Mouse (Mus musculus) kidney, postnatal 25 days (tissue): ENCODE results near the gene Ephb1.

Source experiments
- DNase-seq, 2 experiments: peaks; one replicate each; pipeline ENCODE4 v3.0.0; 2021; ENCODE audit warnings: mixed read lengths in 2 of 2

Gene Ephb1

DNA sequence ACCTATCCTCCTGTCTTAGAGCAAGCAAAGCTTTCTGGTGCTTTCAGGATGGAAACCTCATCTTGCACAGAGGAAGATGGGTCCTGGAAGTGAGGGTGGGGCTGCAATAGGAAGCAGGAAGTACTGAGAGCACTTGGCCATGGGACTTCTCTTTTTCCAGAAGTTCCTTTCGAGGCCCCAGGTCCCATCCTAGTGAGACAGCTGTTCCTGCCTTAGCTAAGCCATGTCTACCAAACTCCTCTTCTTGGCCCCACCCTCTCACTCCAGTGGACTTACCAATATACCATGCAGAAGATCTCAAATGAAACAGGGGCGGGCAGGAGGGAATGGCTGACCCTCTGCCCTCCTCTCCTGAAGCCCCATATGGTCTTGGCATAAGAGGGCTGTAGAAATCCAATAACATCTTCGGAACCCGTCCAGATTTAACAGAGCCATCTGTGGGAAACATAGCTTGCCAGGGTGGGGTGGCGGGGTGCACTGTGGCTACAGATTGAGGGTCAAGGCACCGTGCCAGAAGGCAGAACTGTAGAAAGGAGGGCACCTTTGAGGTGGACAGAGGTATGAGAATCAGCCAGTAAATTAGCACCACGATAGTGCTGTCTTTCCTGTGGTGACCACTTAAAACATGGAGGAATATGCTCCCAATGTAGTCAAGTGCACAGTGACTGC lies 48.9 kb downstream of the Ephb1 start:
- DNase-seq, result no peak

DNA sequence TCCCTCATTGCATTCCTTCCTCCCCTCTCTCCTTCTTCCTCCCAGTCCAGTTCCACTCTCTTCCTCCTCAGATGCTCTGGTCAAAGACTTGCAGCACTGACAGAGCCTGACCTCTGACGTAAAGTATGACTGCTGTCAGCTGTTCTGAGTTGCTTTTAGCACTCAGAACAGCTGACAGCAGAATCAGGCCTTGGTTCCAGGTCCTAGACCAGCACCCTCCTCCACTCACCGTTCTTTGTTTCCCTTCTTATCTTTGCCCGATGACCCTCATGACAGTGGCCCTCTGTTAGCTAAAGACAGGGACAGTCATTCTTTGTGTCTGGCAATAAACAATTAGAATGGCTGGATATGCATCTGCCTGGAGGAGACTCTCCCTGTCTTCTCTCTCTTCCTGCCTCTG lies 49.7 kb downstream of the Ephb1 start:
- no peak for DNase-seq

DNA sequence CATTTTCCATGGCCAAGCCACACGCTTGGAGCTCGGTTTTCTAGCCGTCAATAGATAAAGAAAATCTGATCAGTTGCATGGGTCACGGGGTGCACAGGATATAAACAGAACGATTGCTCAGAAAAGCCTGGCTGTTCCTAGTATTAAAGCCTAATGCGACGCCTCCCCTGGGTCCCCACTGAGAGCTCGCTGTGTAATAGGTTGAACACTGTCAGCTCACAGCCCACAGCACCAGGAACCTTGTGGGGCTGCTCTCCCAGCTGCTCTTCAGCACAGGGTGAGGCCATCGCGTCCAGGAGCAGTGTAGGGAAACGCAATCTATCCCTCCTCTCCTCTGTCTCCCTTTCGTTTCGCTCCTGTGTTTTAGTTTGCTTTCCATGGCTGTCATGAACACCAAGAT lies 50.6 kb downstream of the Ephb1 start:
- no peak for DNase-seq

DNA sequence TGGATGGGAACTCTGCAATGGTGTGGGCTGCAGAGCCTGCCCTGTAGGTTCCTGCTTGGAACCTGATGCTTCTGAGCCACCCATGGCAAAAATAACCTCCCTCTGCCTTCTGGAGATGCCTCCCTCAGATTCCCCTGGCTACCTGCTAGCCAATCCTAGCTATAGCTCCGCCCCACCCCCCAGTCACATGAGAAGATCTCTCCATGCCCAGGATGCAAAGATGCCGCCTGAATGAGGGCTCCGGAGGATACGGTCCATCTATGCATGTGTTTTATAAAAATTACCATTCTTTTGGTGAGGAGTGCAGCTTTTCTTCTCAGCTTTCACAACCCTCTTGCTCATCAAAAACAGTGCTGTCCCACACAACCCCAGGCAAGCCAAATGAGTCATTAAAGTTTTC lies 53.5 kb downstream of the Ephb1 start:
- no peak for DNase-seq

DNA sequence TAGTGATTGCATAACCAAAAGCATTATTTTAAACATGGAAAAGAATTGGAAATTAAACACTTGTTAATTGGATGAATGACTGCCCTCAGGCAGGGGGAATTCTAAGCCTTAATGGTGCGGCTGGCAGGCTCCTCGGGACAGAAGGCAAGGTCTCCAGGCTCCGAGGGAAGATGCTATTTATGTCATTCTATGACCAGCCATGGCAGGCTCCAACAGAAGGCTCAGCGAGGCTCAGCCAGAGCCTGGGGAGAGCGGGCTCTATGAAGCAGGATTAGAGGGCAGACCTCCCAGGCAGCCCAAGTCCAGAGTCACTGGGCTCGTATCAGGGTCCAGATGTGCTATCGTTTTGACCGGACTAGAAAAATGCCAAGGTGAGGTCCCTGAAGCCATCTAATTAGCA lies 55.8 kb downstream of the Ephb1 start:
- no peak for DNase-seq

DNA sequence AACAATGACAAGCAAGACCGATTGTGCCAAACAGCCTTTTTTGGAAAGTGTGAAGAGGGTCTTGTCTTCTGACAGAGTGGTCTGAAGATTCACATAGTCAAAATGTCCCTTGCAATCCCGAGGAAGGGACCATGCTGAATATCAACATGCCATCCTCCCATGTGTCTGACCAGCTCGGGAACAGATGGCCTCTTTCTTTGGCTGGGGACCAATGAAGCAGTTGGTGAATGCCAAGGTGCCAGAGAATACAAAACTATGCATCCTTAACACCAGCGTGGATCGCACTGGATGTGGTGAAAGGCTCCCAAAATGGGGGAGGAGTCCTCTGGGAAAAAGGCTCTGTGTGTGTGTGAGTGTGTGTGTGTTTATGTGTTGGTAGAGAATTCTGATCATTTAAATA lies 56.5 kb downstream of the Ephb1 start:
- no peak for DNase-seq

DNA sequence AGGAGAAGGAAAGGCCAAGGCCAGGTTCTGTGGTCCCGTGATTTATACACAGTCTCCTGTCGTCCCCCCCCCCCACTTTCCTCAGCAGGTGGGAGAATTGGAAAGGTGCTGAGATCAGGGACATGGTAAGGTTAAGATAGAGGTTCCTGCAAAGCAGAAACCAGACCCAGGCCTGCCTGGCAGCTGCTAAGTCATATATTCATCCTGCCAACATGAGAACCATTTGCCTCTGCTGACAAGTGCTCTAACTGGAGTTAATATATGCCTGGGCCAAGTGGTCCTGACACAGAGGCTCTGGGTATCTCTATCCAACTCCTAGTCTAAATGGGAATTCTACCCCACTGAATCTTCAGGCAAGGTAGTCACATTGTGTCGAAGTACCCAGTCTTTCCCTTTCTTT lies 57.3 kb downstream of the Ephb1 start:
- DNase-seq, result no peak

DNA sequence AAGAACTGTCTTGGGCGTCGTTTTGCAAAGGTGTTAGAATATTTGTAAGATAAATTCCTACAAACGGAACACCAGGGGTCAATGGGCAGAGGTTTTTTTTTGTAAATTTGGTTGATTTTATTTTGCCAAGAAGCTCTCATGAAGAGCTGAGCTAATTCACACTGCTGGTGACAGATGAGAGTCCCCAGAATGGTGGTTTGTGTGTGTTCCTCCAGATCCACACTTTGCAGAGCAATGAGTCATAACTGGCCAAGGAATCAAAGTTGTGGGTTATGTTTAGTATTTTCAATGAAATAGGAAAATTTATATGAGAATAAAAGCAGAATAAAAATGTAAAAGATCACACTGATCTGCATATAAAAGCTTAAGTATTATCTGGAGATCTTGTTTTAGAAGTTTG lies 60.9 kb downstream of the Ephb1 start:
- no peak for DNase-seq

DNA sequence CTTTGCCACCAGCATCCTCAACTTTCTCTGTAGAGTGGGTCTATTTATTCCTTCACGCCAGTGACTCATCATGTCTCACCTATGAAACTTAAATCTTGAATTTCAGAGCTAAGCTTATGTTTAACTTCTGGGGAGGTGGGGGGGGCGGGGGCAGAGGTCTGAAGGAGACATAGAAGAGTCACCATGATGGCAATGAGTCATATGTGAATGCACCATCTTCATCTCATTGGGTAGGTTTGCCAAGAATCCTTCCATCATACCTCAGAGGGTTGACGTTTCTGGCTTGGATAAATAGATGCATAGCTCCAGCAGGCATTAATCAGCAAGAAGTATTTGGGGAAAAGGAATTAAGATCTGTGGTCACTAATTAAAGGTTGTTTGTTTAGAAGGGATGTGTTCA lies 63.3 kb downstream of the Ephb1 start:
- DNase-seq, result no peak

DNA sequence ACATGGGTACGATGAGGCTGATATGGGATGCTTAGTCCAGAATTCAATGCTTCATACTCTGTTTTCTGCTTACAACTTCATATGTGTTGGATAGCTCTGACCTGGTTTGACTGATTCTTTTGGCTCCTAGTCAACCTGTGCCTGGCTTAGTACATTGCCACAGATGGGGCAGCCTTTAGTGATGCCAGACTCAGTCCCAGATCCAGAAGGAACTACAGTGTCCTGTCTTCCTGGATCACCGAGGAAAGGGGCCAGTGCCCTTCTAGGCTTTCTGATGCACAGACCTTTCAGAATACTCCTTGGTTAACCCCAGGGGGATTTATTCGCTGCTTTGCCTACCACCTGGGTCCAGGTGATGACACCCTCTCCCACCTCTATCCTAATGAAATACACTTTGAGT lies 66.1 kb downstream of the Ephb1 start:
- DNase-seq, result no peak

DNA sequence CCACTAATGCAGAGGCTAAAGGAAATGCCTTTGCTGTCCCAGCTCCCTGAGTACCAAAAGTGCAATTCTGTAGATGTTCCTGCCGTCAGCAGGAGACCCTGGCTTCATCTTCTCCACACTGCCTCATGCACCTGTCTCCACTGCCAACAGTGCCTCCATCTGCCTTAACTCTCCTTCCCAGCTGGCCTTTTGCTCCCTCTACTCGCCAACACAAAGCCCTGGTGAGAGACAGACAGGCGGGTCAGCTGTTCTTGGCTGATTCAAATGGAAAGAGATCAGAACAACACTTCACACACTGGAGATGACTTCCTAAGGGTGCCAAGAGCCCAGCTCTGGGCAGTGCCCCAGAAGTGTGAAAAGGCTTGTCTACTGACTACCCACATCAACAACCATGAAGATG lies 78.6 kb downstream of the Ephb1 start:
- no peak for DNase-seq

DNA sequence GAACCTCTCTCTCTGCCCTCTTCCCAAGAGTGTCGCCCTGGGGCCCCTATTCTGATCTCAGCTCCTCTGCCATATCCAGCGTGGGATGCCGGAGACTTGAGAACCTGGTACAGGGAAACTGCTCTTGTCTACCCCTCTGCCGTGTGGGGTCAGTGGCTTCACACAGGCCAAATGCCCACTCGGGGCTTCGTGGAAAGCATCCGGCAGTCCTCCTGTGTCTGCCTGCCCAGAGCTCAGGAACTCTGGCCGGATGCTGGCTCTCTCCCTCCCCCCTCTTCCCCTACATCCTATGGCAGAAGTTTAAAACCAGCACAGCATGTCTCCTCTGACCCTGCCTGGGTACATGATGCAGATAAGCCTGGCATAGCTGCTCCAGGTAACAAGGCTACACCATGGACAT lies 80.5 kb downstream of the Ephb1 start:
- peak in 1 of 2 experiments; percentile 4 for DNase-seq

DNA sequence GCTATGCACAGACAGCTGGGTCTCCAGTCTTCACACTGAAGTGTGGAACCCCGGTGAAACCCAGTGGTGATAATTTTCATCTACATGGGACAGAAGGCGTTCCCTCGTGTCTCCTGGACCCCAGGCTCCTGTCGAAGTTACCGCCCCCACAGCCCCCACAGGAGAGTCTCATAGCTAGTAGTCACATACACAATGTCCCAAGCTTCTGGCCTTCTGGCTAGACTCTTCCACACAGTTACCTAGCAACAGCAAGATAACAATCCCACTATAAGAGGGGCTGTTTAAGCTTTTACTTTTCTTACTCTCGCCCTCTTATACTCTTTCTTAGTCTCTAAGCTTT lies 81.1 kb downstream of the Ephb1 start:
- DNase-seq, result no peak

DNA sequence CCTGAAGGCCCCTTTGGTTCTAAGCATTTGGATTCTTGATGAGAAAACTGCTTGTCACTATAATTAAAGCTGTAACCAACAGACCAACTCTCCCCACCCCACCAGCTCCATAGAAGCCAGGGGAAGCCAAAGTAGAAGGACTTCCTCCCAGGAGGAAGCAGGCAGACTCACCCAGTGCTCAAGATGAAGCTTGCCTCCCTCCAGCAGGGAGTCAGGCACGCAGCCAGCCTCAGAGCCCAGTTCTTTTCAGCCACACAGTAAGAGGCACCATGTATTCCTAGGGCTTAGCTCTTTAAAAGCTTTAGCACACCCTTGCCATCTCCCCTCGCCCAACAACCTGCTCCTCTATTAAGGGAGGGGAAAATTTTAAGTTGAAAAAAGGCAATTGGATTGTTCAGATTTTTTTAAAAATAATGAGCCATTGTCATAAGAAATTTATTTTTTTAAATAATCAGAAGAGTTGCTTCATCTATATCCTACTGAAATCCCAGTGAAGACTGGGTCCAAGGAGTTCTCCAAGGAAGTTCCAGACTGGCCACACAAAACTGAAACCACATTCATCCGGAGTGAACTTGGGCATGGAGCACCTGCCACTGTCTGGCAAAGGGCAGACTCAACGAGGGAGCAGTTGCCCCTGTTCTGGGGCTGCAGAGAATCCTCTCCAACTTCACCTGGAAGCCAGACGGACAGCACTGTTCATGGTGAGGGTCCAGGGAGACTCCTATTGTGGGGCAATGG lies 81.6 kb downstream of the Ephb1 start:
- DNase-seq, result peak in 1 of 2 experiments; percentile 9

DNA sequence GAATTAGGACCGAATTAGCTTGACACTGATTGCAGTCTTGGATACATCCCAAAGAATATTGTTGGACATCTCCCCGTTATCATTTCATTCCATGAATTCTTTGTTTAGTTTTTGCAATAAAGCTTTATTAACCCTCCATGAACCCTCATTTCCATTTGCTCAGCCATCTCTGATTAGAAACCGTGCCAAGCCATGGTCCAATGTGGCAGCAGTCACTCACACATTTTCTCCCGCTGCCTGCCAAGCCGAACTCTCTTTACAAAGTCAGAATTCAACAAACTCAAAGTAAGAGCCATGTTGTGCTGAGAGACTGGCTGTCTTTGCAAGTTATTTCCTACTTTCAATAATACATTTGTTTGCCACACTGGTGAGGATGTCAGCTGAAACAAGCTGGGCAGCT lies 84.0 kb downstream of the Ephb1 start:
- no peak for DNase-seq

DNA sequence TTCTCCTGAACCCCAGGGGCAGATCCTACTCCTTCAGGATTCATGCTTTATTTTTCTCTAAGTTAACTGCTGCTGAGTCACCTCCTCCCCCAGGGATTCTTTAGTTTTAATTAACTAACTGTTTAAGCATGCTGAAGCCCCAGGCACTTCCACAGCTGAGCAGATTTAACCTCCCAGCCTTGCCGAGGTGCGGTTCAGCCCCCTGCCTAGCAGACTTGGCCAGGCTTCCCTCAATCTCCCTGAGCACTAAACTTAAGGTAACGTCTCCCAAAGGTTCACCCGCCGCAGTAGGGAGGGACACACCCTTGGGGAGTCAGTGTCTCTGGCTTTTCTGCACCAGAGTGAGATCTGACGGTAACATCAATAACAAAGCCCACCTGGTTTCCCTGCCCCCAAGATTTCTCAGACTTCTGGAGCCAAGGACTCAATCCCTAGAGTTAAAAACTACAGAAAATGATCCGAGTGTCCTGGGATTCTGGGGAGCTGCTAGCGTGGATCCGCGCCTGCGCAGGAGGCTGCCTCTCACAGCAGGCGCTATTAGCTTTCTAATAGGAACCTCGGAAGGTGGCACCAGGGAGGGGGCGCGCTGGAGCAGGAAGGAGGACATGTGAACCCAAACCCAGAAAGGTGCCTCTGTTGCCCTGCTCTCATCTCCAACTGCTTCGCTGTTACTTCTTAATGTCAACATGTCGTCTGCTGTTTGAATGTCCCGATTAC lies 87.0 kb downstream of the Ephb1 start:
- DNase-seq, result peak; percentile 55 to 60

DNA sequence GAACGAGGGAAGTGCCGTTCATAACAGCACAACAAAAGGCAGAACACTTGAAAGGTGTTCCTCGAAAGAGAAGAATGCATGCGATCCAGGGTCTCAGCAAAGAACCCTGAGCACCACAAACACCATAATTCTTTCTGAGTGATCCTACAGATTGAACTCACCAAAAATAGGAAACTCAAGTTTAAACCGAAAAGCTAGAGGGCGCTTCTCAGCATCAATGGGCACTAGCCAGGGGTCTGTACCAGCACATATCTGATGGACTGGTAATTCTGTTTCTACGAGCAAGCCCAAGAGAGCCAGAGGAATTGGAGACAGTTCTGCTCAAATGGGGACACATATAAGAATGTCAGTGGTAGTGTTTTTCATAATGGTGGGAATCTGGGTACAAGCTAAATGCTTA lies 90.7 kb downstream of the Ephb1 start:
- no peak for DNase-seq

DNA sequence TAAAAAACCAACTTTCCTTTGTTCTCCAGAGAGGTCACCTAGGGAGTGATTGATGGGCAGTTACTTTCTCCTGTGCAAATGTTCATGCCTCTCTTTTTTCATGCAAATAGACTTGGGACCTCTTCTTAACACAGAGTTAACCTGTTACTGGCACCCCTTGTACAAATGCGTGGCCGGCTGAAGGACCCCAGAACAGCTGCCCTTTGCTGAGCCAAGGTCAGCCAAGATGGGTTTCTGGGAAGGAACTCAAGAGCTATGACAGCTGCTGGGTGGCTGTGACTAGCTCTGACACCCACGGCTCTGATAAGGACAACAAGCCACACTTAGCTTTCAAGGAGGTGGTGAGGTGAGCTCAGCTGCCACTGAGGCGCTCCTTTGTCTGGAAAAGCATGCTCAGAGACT lies 92.4 kb downstream of the Ephb1 start:
- no peak for DNase-seq

DNA sequence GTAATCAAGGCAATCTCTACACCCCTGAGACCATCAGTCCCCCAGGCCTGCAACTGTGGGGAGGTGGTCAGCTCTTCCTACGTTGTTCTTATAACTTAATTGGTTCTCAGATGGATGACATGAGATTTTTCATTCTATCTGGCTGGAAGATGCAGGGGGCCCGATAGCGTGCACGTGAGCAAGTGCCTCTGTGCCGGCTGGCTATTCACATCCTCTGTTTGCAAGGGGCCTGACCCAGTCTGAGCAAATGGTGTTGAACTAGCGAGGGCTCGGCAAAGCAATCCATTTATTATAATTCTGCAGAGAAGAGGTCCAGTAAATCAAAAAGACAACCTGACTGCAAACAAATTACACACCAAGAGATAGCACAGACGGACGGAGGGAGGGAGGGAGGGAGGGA lies 93.0 kb downstream of the Ephb1 start:
- DNase-seq, result no peak

DNA sequence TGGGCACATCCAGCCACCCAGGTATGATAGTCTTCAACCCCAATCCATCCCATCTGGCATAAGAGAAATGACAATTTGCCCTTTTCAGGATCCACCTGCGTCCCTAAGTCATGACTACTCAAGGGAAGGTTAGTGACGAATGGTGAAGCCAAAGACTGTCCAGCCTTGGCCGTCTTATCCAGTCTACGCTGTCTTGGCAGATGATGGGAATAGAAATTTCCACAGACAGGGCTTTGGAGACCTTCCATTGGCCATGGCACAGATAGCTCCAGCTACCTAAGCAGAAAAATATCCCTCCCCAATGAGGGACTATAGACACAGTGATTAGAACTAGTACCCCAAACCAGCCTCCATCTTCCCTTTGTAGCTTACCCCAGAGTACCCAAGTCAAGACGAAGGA lies 98.1 kb downstream of the Ephb1 start:
- no peak for DNase-seq

DNA sequence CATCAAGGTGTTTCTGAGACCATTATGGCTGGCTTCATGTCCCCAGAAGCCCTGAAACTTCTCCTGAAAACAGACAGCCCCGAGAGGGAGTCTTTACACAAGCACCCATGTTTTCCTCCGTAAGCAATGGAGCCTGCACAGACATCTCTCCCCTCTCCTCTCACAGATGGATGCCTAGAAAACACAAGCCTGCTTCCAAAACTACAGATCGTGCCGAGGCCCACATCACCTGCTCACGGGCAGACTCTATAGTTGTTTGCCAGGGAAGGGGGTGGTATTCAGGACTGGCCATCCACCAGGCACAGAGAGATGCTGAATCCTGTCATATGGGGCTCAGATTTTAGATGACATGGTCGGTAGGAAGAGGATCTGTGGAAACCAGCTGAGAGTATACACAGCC lies 98.7 kb downstream of the Ephb1 start:
- DNase-seq, result no peak

DNA sequence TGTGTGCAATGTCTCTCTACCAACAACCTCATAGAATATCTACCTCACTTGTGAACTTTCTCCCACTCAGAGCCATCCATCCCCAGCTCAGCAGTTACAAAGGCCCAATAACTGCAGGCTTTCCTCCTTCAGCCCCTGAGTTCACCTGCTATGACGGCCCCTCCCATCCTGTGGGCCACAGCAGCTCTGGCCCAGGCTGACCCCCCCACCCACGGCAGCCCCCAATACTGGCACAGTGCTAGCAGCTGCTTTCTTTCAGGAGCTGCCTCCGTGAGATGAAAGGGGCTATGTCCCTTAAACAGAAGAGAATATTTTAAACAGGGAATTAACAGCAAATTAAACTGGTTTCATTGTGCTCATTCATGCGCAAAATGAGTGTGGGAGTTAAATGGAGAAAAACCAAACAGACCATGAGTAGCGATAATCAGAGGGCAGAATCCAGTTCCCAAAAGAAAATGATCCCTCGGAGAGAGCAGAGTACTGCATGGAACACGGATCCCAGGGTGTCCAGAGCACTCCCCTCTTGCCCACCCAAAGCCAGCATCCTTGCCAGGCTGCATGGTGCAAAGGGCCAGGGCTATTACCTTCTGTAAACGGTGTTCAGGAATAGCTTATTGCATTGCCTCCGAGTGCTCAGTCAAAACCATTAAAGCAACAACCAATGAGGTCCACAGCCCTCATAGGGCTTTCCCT lies 105.2 kb downstream of the Ephb1 start:
- DNase-seq, result no peak

DNA sequence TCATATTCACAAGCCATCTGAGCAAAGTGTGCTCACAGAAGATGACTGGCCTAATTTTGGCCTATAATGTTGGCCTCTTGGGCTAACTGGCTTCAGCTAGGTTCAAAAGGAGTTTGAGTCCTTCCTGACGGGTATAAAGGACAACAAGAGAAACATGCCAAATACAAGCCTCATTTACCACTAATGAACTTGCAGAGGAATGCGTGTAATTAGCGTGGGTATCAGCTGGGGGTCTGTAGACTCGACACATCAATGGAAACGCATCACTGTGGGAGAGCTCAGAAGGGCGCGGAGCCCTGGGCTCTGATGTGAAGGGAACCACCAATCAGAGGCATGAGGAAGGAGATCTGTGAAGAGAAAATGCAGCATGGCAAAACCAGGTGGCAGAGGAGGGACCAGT lies 108.9 kb downstream of the Ephb1 start:
- no peak for DNase-seq

DNA sequence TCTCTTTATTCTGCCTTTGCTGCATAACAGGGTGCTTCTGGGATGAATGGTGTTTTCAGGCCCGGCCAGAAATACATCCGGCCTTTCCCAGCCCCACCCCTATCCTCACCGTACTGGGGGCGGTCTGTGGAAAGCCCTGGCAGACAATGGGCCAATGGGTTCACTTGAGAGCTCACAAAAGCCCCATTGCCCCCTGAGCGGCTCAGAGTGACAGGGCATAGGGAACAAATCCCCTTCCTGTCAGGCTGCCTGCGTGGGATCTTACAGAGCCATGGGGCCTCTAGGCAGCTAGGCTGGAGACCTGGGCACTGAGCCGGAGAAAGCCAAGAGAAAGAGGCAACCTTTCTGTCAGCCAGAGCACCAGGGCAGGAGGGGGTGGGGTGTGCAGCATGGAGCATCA lies 111.2 kb downstream of the Ephb1 start:
- no peak for DNase-seq
